Mouse (Mus musculus): ENCODE measurements around the gene Zfp446.

DNA sequence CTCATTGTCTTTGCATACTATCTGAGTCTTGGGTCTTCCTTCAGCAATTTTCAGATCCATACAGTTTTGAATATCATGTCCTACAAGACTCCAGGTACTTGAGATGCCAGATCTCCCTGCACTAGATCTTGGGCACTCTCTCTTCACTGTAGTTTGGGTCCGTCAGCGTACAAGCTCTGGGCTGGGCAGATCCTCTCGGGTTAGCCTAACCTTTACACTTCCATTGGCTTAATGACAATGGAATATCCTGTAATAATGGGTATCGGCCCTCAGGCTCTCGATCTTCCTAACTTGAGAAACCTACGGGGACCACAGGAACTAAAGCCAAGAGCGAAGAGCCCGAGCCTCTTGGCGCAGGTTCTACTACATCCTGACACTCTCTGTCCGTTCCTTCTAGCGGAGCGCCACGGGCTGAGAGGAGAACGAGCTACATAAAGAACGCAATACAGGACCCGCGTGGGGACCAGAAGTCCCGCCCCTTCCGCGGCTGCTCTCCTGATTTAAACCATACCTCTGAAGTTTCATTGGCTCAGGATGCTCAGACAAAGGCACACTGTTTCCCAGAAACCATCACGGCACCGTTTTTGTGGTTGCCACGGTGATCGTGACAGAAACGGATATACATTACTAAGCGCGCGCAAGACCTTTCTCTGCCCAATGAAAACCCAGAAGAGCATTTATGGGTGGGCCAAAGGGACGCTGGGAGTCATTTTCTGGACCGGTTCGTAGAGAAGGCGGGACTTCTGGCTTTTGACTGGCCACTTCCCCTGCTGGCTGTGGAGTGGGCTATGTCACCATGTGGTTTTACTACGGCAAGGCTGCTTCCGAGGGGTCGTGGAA lies 28.4 kb upstream of the Zfp446 start:
- TF ChIP-seq CTCF (conservative IDR thresholded peaks at IDR 0.05; ENCODE audit: low read length), result no peak
- no peak for TF ChIP-seq POU5F1 (IDR thresholded peaks at IDR 0.05; ENCODE audit: borderline replicate concordance, low read length)

Data from E14TG2a.4 (cell line).